Mouse (Mus musculus) forebrain, embryonic 13.5 days (tissue): ENCODE data around the gene Coq6. TPM values are rescaled to one million over a fixed set of nuclear protein-coding genes. Genes with fewer than 3 reads are reported as not detected.
"Not testable (repeated sequence)": the region's sequence is repeated elsewhere in the genome, so short reads cannot be mapped to it uniquely, and the experiment has no call there.

Experiments used
- ATAC-seq: fragments of 200-750 bp; cut with Nextera tagmentation; 2 replicates; pipeline ENCODE4 v1.8.0; 2017
- H3K27ac ChIP-seq: fragments of 300-500 bp; sonication (generic); 2 replicates; pipeline ENCODE4 v1.5.1; 2015; ENCODE audit warnings: inconsistent platforms, mild to moderate bottlenecking, moderate library complexity
- H3K27me3 ChIP-seq: fragments of 300-500 bp; sonication (generic); 2 replicates; pipeline ENCODE4 v1.6.1; 2015; ENCODE audit warnings: mild to moderate bottlenecking, inconsistent platforms
- H3K36me3 ChIP-seq: fragments of 300-500 bp; sonication (generic); 2 replicates; pipeline ENCODE4 v1.6.1; 2015; ENCODE audit warnings: mild to moderate bottlenecking, inconsistent platforms; ENCODE audit not compliant: poor library complexity, severe bottlenecking
- H3K4me1 ChIP-seq: fragments of 300-500 bp; sonication (generic); 2 replicates; pipeline ENCODE4 v1.6.1; 2015; ENCODE audit warnings: inconsistent platforms
- H3K4me2 ChIP-seq: fragments of 300-500 bp; sonication (generic); 2 replicates; pipeline ENCODE4 v1.6.1; 2015; ENCODE audit warnings: inconsistent platforms, mild to moderate bottlenecking, moderate library complexity
- H3K4me3 ChIP-seq: fragments of 300-500 bp; sonication (generic); 2 replicates; pipeline ENCODE4 v1.5.1; 2015; ENCODE audit warnings: mild to moderate bottlenecking, inconsistent platforms
- H3K9ac ChIP-seq: fragments of 300-500 bp; sonication (generic); 2 replicates; pipeline ENCODE4 v1.6.1; 2015; ENCODE audit warnings: mild to moderate bottlenecking, inconsistent platforms
- H3K9me3 ChIP-seq: fragments of 300-500 bp; sonication (generic); replicated peaks from 2 replicates; pipeline ENCODE4 v1.6.1; 2016; ENCODE audit warnings: inconsistent platforms
- WGBS: fragments of 180-500 bp; shearing (Covaris S2); methylation state at CpG from one replicate; pipeline ENCODE4 v1.1.7; 2015; 5-methylcytosine and 5-hydroxymethylcytosine counted together
- polyA plus RNA-seq: library from polyadenylated mRNA; unstranded; fragments of >200 nt; fragmentation: Nextera tagmentation; extraction: Ambion mirVana; gene quantifications from 2 replicates; pipeline ENCODE4 v1.2.1, GENCODE M21; 2015

The Coq6 gene
- 45.8 and 47.2 TPM in 2 replicates for polyA plus RNA-seq

GRCm38 (mm10) chr12:84361555-84362489, at the start of gene Coq6, which contains the start of gene Fam161b:
Gene Coq6 (plus strand): TSS chr12:84361657.
Gene Fam161b (minus strand): TSS chr12:84361833.
- Histone ChIP-seq H3K27ac (peak within 1 kb of the TSS; percentile 45; the same call in 1 of the 2 replicates), H3K9me3 (no peaks in the 10 kb centered on the region), H3K36me3 (peaks cover 7% of the 10 kb centered on the region), H3K4me3 (peak within 1 kb of the TSS; percentile 93), H3K4me2 (peak within 1 kb of the TSS; percentile 85), H3K27me3 (no peaks in the 10 kb centered on the region), H3K9ac (peak within 1 kb of the TSS; percentile 76), H3K4me1 (peaks cover 29% of the 10 kb centered on the region)
- peak; percentile 99 for ATAC-seq
- WGBS: under 1% methylated on average over 51 of the region's 51 CpGs

- peak overlapping the region; percentile 99 for H3K4me3 ChIP-seq
- peak overlapping the region; percentile 94 for H3K9ac ChIP-seq
- H3K27ac ChIP-seq: no peak overlapping the region
- H3K9me3 ChIP-seq: no peaks in the 10 kb centered on the region
- no peaks in the 10 kb centered on the region for H3K27me3 ChIP-seq
- H3K4me2 ChIP-seq: peak overlapping the region; percentile 95
- peaks cover 33% of the 10 kb centered on the region for H3K4me1 ChIP-seq
- ATAC-seq: no peak
- H3K36me3 ChIP-seq: no peaks in the 10 kb centered on the region
- 39% methylated on average over 7 of the region's 7 CpGs for WGBS
Observed at GRCm38 (mm10) chr12:84316006-84316405, 45.5 kb upstream of the Coq6 start.

- H3K9ac ChIP-seq: peak within 1 kb of the TSS; percentile 94
- peak within 1 kb of the TSS; percentile 99 for H3K4me3 ChIP-seq
- H3K27me3 ChIP-seq: no peaks in the 10 kb centered on the region
- H3K4me2 ChIP-seq: peak within 1 kb of the TSS; percentile 95
- H3K9me3 ChIP-seq: no peaks in the 10 kb centered on the region
- H3K36me3 ChIP-seq: no peaks in the 10 kb centered on the region
- WGBS: under 1% methylated on average over 76 of the region's 77 CpGs
- peaks cover 33% of the 10 kb centered on the region for H3K4me1 ChIP-seq
- peak; percentile 94 for ATAC-seq
- peak within 1 kb of the TSS; percentile 92 for H3K27ac ChIP-seq
Observed at GRCm38 (mm10) chr12:84316721-84317621, 44.5 kb upstream of the Coq6 start, which contains the start of gene Zfp410. Gene Zfp410 (plus strand): TSS chr12:84316852.

GRCm38 (mm10) chr12:84327111-84327512, 34.3 kb upstream of the Coq6 start:
- no peak overlapping the region for H3K27ac ChIP-seq
- peaks cover 67% of the 10 kb centered on the region for H3K36me3 ChIP-seq
- WGBS: 90% methylated on average over 4 of the region's 4 CpGs
- no peak overlapping the region for H3K4me3 ChIP-seq
- H3K4me2 ChIP-seq: no peak overlapping the region
- H3K4me1 ChIP-seq: no peaks in the 10 kb centered on the region
- H3K9ac ChIP-seq: no peak overlapping the region
- no peaks in the 10 kb centered on the region for H3K27me3 ChIP-seq
- no peak for ATAC-seq
- no peaks in the 10 kb centered on the region for H3K9me3 ChIP-seq

GRCm38 (mm10) chr12:84336963-84337625, 24.4 kb upstream of the Coq6 start:
- WGBS: 91% methylated on average over 11 of the region's 11 CpGs
- H3K27me3 ChIP-seq: no peaks in the 10 kb centered on the region
- H3K4me1 ChIP-seq: no peaks in the 10 kb centered on the region
- ATAC-seq: no peak
- H3K9ac ChIP-seq: no peak overlapping the region
- no peak overlapping the region for H3K4me3 ChIP-seq
- no peak overlapping the region for H3K27ac ChIP-seq
- H3K9me3 ChIP-seq: no peaks in the 10 kb centered on the region
- no peak overlapping the region for H3K4me2 ChIP-seq
- peaks cover 89% of the 10 kb centered on the region for H3K36me3 ChIP-seq

- H3K36me3 ChIP-seq: peaks cover 81% of the 10 kb centered on the region
- ATAC-seq: no peak
- no peaks in the 10 kb centered on the region for H3K9me3 ChIP-seq
- H3K4me3 ChIP-seq: no peak overlapping the region
- no peak overlapping the region for H3K27ac ChIP-seq
- H3K4me1 ChIP-seq: no peaks in the 10 kb centered on the region
- H3K9ac ChIP-seq: no peak overlapping the region
- 56% methylated on average over 2 of the region's 2 CpGs for WGBS
- H3K4me2 ChIP-seq: no peak overlapping the region
- H3K27me3 ChIP-seq: no peaks in the 10 kb centered on the region
Observed at GRCm38 (mm10) chr12:84347192-84347591, 14.3 kb upstream of the Coq6 start.

- H3K27me3 ChIP-seq: not testable (repeated sequence)
- WGBS: 93% methylated on average over 2 of the region's 2 CpGs
Observed at GRCm38 (mm10) chr12:84358699-84359098, 2.8 kb upstream of the Coq6 start.

GRCm38 (mm10) chr12:84362872-84363271, 1.4 kb downstream of the Coq6 start:
- Histone ChIP-seq H3K27ac (no peak overlapping the region), H3K9me3 (no peaks in the 10 kb centered on the region), H3K4me3 (peak overlapping the region; percentile 93), H3K27me3 (no peaks in the 10 kb centered on the region), H3K36me3 (peaks cover 10% of the 10 kb centered on the region), H3K9ac (0 out of 2 replicates have a peak overlapping the region, but pooled peaks have one; percentile 76), H3K4me2 (peak overlapping the region; percentile 85), H3K4me1 (peaks cover 29% of the 10 kb centered on the region)
- ATAC-seq: no peak
- WGBS: 77% methylated on average over 2 of the region's 2 CpGs

More at GRCm38 (mm10) chr12:84358699-84359098, 2.8 kb upstream of the Coq6 start:
- not testable (repeated sequence) for H3K9me3 ChIP-seq, H3K27ac ChIP-seq, H3K4me3 ChIP-seq, H3K4me2 ChIP-seq, ATAC-seq, H3K9ac ChIP-seq
- H3K4me1 ChIP-seq: peaks cover 23% of the 10 kb centered on the region
- peaks cover 39% of the 10 kb centered on the region for H3K36me3 ChIP-seq

- 93% methylated on average over 9 of the region's 9 CpGs for WGBS
- H3K9me3 ChIP-seq: no peaks in the 10 kb centered on the region
- H3K36me3 ChIP-seq: peaks cover 23% of the 10 kb centered on the region
- H3K4me2 ChIP-seq: no peak overlapping the region
- H3K27ac ChIP-seq: no peak overlapping the region
- H3K9ac ChIP-seq: no peak overlapping the region
- H3K4me1 ChIP-seq: peaks cover 29% of the 10 kb centered on the region
- ATAC-seq: no peak
- no peak overlapping the region for H3K4me3 ChIP-seq
- H3K27me3 ChIP-seq: no peaks in the 10 kb centered on the region
Observed at GRCm38 (mm10) chr12:84364291-84364690, 2.8 kb downstream of the Coq6 start.

GRCm38 (mm10) chr12:84365137-84365536, 3.7 kb downstream of the Coq6 start:
- H3K9ac ChIP-seq: no peak overlapping the region
- H3K4me2 ChIP-seq: no peak overlapping the region
- no peaks in the 10 kb centered on the region for H3K9me3 ChIP-seq
- H3K27me3 ChIP-seq: no peaks in the 10 kb centered on the region
- 97% methylated on average over 6 of the region's 6 CpGs for WGBS
- no peak for ATAC-seq
- H3K4me1 ChIP-seq: peaks cover 29% of the 10 kb centered on the region
- peaks cover 31% of the 10 kb centered on the region for H3K36me3 ChIP-seq
- no peak overlapping the region for H3K4me3 ChIP-seq
- H3K27ac ChIP-seq: no peak overlapping the region

GRCm38 (mm10) chr12:84366971-84367370, 5.5 kb downstream of the Coq6 start:
- Histone ChIP-seq H3K9me3 (no peaks in the 10 kb centered on the region), H3K36me3 (peaks cover 50% of the 10 kb centered on the region), H3K27me3 (no peaks in the 10 kb centered on the region), H3K27ac (no peak overlapping the region), H3K4me3 (no peak overlapping the region), H3K4me1 (peaks cover 20% of the 10 kb centered on the region), H3K4me2 (no peak overlapping the region), H3K9ac (no peak overlapping the region)
- 75% methylated on average over 9 of the region's 9 CpGs for WGBS
- no peak for ATAC-seq
